ENCODE assay signal across 10 mouse cellular contexts in genomic region chr1:88475502-88475953, GRCm38 (mm10). TPM values are rescaled to one million over a fixed set of nuclear protein-coding genes. Genes with fewer than 3 reads are reported as not detected.
DNase-seq lines count a peak whose midpoint lies in the region; ATAC-seq and TF ChIP-seq lines count a peak whose summit lies in the region.
"Had no signal": no experiment of that assay in that cellular context is flagged by ENCODE, and none has a peak within 500 bp of the region (broad histone marks: within the 10 kb centered on the region; RNA-seq: fewer than 3 reads in every experiment).

No protein-coding gene starts in this region.

- no peaks in the 10 kb centered on the region for H3K79me2 ChIP-seq in C2C12 (ENCODE audit: control insufficient read depth, insufficient read depth)

- no peaks in the 10 kb centered on the region for H3K27me3 ChIP-seq in C2C12 (ENCODE audit: control insufficient read depth, insufficient read depth, insufficient read length)
- H3K27me3 ChIP-seq: heart, embryonic 13.5 days had no signal

- no peak overlapping the region for H3K4me3 ChIP-seq in C2C12 (ENCODE audit: insufficient read depth, poor library complexity, severe bottlenecking)
- H3K4me3 ChIP-seq: heart, embryonic 13.5 days had no signal

- TF ChIP-seq CTCF in C2C12 (IDR thresholded peaks at IDR 0.05; ENCODE audit: control insufficient read depth, insufficient read depth, insufficient read length), result no peak

- H3K79me3 ChIP-seq in C2C12 (ENCODE audit: low read depth), result no peaks in the 10 kb centered on the region

- DNase-seq in adrenal gland, adult 8-10 months, result peak; percentile 54
- DNase-seq in kidney, adult 8-10 months, result peak; percentile 77 to 82
- DNase-seq in lung, postnatal 25 days (ENCODE audit: low spot score), result peak; percentile 47
- no peak for DNase-seq in layer of hippocampus, postnatal 14 days (ENCODE audit: low spot score in 2 of 2)
- no peak for DNase-seq in layer of hippocampus, postnatal 25 days (ENCODE audit: extremely low spot score in 1 of 2, low spot score in 1 of 2)
- no peak for DNase-seq in B cell, adult 2 months

- no peak overlapping the region for H3ac ChIP-seq in C2C12 (ENCODE audit: control insufficient read depth, insufficient read length, low read depth)

- H3K36me3 ChIP-seq in C2C12 (ENCODE audit: control insufficient read depth, insufficient read depth), result no peaks in the 10 kb centered on the region
- H3K36me3 ChIP-seq: heart, embryonic 13.5 days had no signal

- no peak for ATAC-seq in erythroblast, adult 5-6 weeks (replicated peaks; ENCODE audit: low FRiP score, poor library complexity, severe bottlenecking)

TF ChIP-seq in C2C12, 6 proteins besides CTCF, POLR2A, EP300 and RAD21:
- TF ChIP-seq MYOD1 (IDR thresholded peaks at IDR 0.05; ENCODE audit: control insufficient read depth, insufficient read length, low read depth), result peak; percentile 92
- TF ChIP-seq FOSL1 (IDR thresholded peaks at IDR 0.05; ENCODE audit: insufficient read depth, low read length, poor library complexity, severe bottlenecking), result no peak
- no peak for TF ChIP-seq MYOG (IDR thresholded peaks at IDR 0.05; ENCODE audit: control insufficient read depth, extremely low read depth, insufficient read length)
- TF ChIP-seq CEBPB (IDR thresholded peaks at IDR 0.05; ENCODE audit: low read depth), result no peak
- TF ChIP-seq MAX (IDR thresholded peaks at IDR 0.05), result peak; percentile 81
- TF ChIP-seq USF1 (IDR thresholded peaks at IDR 0.05; ENCODE audit: low read depth), result no peak
TF ChIP-seq in C2C12: peak in this region for 2.

RNA-seq across cellular contexts. Expression of gene Glrp1, which starts 34.3 kb away (rescaled TPM):
- 1.3 TPM for polyA plus RNA-seq in C2C12 (2012; fragmentation: generic; extraction: Trizol)
- not detected for total RNA-seq in adrenal gland, adult 8-10 months (2022)
- total RNA-seq in layer of hippocampus, postnatal 14 days (2021), result not detected
- total RNA-seq in erythroblast, adult 5-6 weeks (2015; ENCODE audit: low replicate concordance), result 0.42 TPM in 1 of 2 replicates, not detected in the other
- not detected in 2 replicates for total RNA-seq in erythroblast, adult 5-6 weeks (2017; ENCODE audit: low replicate concordance)
- total RNA-seq in layer of hippocampus, postnatal 25 days (2021), result not detected
- polyA plus RNA-seq: small intestine, adult 2 months had no signal

Comparison
In these comparisons a context has a peak if more than half of its experiments do, and no peak if none do; other contexts are left out.
1. DNase-seq: peak in adrenal gland, adult 8-10 months (single experiment), kidney, adult 8-10 months (2 of 2) and lung, postnatal 25 days (single experiment); none in layer of hippocampus, postnatal 14 days (0 of 2), layer of hippocampus, postnatal 25 days (0 of 2) and B cell, adult 2 months (0 of 2).